Mouse (Mus musculus) hindbrain, embryonic 11.5 days (tissue): ENCODE measurements around the gene Ccr2. TPM values are rescaled to one million over a fixed set of nuclear protein-coding genes. Genes with fewer than 3 reads are reported as not detected.
"Not testable (repeated sequence)": the region's sequence is repeated elsewhere in the genome, so short reads cannot be mapped to it uniquely, and the experiment has no call there.

Experiments used
- ATAC-seq: fragments of 200-750 bp; cut with Nextera tagmentation; 2 replicates; pipeline ENCODE4 v1.8.0; 2017; ENCODE audit warnings: mild to moderate bottlenecking, moderate TSS enrichment, moderate library complexity; ENCODE audit not compliant: low FRiP score
- DNase-seq: peaks from one replicate; pipeline ENCODE4 v3.0.0-alpha.2; 2015; ENCODE audit warnings: low spot score
- H3K27ac ChIP-seq: fragments of 300-500 bp; sonication (generic); 2 replicates; pipeline ENCODE4 v1.5.1; 2014; ENCODE audit warnings: mild to moderate bottlenecking, low read depth, low read length
- H3K27me3 ChIP-seq: fragments of 300-500 bp; sonication (generic); 2 replicates; pipeline ENCODE4 v1.6.1; 2014; ENCODE audit warnings: mild to moderate bottlenecking, low read length, moderate library complexity, mixed read lengths; ENCODE audit not compliant: control insufficient read depth, insufficient read depth
- H3K36me3 ChIP-seq: fragments of 300-500 bp; sonication (generic); 2 replicates; pipeline ENCODE4 v1.6.1; 2014; ENCODE audit warnings: mild to moderate bottlenecking, low read length, moderate library complexity, mixed read lengths; ENCODE audit not compliant: control insufficient read depth, insufficient read depth
- H3K4me1 ChIP-seq: fragments of 300-500 bp; sonication (generic); replicated peaks from 2 replicates; pipeline ENCODE4 v1.6.1; 2014; ENCODE audit warnings: low read length, mixed read lengths; ENCODE audit not compliant: control insufficient read depth, insufficient read depth
- H3K4me2 ChIP-seq: fragments of 300-500 bp; sonication (generic); replicated peaks from 2 replicates; pipeline ENCODE4 v1.6.1; 2014; ENCODE audit warnings: mild to moderate bottlenecking, low read depth, low read length
- H3K4me3 ChIP-seq: fragments of 300-500 bp; sonication (generic); 2 replicates; pipeline ENCODE4 v1.5.1; 2014; ENCODE audit warnings: low read depth, low read length
- H3K9ac ChIP-seq: fragments of 300-500 bp; sonication (generic); 2 replicates; pipeline ENCODE4 v1.6.1; 2014; ENCODE audit warnings: low read depth, low read length
- H3K9me3 ChIP-seq: fragments of 300-500 bp; sonication (generic); 2 replicates; pipeline ENCODE4 v1.6.1; 2016; ENCODE audit warnings: low read length; ENCODE audit not compliant: control insufficient read depth
- WGBS: fragments of 180-500 bp; shearing (Covaris S2); extraction: QIAGEN DNeasy Blood & Tissue Kit; methylation state at CpG from one replicate; pipeline ENCODE4 v1.1.7; 2014; 5-methylcytosine and 5-hydroxymethylcytosine counted together
- polyA plus RNA-seq: library from polyadenylated mRNA; unstranded; fragments of >200 nt; fragmentation: Nextera tagmentation; extraction: Ambion mirVana; gene quantifications from 2 replicates; pipeline ENCODE4 v1.2.1, GENCODE M21; 2014

The Ccr2 gene
- polyA plus RNA-seq, 1 experiment from 2014 or later = 0.66 TPM

DNA sequence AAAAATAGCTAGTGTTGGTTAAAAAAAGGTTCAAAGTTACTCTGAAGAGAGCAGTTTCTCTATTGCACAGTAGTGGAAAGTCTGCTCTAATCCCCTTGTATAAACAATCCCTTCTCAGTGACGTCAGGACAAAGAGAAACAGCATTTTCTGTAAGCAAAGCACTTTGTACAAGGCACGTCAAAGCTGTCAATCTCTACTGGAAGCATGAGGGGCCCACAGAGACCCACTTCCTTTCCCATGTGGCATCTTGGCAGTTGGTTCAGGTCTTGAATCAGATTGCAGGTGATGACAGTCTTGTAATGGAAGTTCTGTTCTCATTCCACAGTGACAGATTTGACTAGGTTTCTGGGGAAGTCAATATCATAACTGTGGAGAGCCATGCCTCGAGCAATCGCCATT, 21.9 kb upstream of the Ccr2 start:
- H3K27me3 ChIP-seq = no peaks in the 10 kb centered on the region
- no peak overlapping the region for H3K27ac ChIP-seq
- H3K36me3 ChIP-seq = no peaks in the 10 kb centered on the region
- H3K9ac ChIP-seq = no peak overlapping the region
- DNase-seq (no peak), ATAC-seq (no peak)
- no peak overlapping the region for H3K4me3 ChIP-seq
- WGBS = 78% methylated on average over 4 of the region's 4 CpGs
- no peaks in the 10 kb centered on the region for H3K4me1 ChIP-seq
- no peaks in the 10 kb centered on the region for H3K9me3 ChIP-seq
- no peak overlapping the region for H3K4me2 ChIP-seq

DNA sequence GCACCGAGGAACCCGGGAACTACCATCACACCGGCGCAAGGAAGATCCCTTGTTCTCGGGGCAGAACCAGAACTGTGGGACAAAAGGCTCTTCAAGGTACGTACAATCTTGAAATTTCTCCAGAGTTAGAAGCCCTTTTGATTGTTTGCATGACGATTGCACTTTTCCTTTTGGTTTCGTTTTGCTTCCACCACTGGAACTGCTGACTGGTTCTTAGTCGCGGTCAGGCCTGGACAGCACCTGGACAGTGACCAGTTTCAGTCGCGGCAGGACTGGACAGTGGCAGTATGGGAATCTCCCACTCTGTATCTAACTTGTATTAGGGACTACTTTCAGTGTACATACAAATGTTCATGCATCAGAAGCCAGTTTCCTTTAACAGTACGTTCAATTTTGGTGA, 21.3 kb upstream of the Ccr2 start:
- not testable (repeated sequence) for H3K4me2 ChIP-seq, H3K9ac ChIP-seq, H3K4me3 ChIP-seq, ATAC-seq, H3K27me3 ChIP-seq, H3K4me1 ChIP-seq, DNase-seq, H3K27ac ChIP-seq, H3K36me3 ChIP-seq, H3K9me3 ChIP-seq
- 92% methylated on average over 12 of the region's 13 CpGs for WGBS

DNA sequence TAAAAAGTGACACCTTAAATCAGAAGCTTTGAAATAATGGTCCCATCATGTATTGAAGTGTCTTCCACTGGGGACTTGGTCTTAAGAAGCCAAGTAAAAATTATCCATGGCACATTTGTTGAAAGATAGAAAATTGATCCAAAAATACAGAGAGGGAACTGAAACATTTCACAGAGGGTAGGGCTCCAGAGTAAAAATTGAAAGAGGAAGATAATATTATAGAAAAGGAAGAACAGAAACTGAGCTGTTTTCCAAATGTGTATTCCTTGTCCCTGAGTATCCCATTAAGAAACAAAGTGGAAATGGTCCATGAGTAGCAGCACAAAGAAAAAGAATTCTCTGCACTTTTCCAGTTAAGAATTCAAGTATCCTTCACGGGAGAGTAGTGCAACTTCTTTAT, 11.3 kb upstream of the Ccr2 start:
- no peak overlapping the region for H3K4me2 ChIP-seq
- WGBS = 81% methylated on average over 1 of the region's 1 CpGs
- H3K36me3 ChIP-seq = no peaks in the 10 kb centered on the region
- H3K27me3 ChIP-seq = no peaks in the 10 kb centered on the region
- H3K4me1 ChIP-seq = no peaks in the 10 kb centered on the region
- ATAC-seq = no peak
- H3K4me3 ChIP-seq = no peak overlapping the region
- no peak for DNase-seq
- no peaks in the 10 kb centered on the region for H3K9me3 ChIP-seq
- no peak overlapping the region for H3K9ac ChIP-seq
- no peak overlapping the region for H3K27ac ChIP-seq

DNA sequence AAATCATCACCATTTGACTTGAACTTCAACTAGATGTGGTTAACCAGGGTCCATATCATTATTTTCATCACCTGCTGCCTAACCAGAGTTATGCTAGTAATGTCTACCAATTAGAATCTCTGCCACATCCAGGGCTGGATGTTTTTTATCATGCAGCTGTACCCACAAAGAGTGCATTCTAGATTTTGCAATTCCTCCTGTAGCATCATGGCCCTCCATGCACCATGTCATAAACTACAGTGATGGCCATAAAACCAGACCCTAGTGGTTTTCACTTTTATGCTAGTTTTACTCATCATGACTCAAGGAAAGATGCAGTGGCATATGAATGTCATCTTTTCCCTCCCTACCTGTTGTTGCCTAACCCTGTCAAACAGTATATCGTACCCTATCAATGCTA, 2.6 kb upstream of the Ccr2 start:
- no peak for ATAC-seq
- H3K9ac ChIP-seq = no peak overlapping the region

DNA sequence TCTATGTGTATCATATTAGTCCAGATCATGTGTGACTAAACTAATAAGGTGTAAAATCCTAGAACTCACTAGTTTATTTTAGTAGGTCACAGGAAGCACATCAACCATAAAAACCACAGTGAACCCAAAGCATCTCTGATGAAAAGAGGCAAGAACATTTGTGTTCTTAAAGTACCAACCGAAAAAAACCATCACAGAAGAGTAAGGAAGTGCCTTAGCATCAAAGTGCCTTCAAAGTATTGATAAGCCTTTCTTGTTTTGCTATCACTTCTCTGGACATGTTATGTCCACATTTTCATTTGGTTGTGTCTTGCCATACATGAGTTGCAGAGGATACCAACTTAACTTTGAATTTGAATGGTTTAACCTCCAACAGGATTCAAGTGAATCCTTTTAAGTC, 1.4 kb upstream of the Ccr2 start:
- no peak overlapping the region for H3K4me2 ChIP-seq
- 78% methylated on average over 1 of the region's 1 CpGs for WGBS
- no peak overlapping the region for H3K4me3 ChIP-seq
- H3K27ac ChIP-seq = no peak overlapping the region
- no peaks in the 10 kb centered on the region for H3K4me1 ChIP-seq
- ATAC-seq (no peak), DNase-seq (no peak)
- H3K9me3 ChIP-seq = no peaks in the 10 kb centered on the region
- no peaks in the 10 kb centered on the region for H3K36me3 ChIP-seq
- H3K27me3 ChIP-seq = no peaks in the 10 kb centered on the region
- no peak overlapping the region for H3K9ac ChIP-seq

More for the DNA sequence above, 2.6 kb upstream of the Ccr2 start:
- H3K4me3 ChIP-seq = no peak overlapping the region
- H3K4me2 ChIP-seq = no peak overlapping the region
- 91% methylated on average over 1 of the region's 1 CpGs for whole genome bisulfite sequencing
- H3K27me3 ChIP-seq = no peaks in the 10 kb centered on the region
- no peak for DNase-seq
- H3K36me3 ChIP-seq = no peaks in the 10 kb centered on the region
- no peaks in the 10 kb centered on the region for H3K9me3 ChIP-seq
- no peak overlapping the region for H3K27ac ChIP-seq
- H3K4me1 ChIP-seq = no peaks in the 10 kb centered on the region

DNA sequence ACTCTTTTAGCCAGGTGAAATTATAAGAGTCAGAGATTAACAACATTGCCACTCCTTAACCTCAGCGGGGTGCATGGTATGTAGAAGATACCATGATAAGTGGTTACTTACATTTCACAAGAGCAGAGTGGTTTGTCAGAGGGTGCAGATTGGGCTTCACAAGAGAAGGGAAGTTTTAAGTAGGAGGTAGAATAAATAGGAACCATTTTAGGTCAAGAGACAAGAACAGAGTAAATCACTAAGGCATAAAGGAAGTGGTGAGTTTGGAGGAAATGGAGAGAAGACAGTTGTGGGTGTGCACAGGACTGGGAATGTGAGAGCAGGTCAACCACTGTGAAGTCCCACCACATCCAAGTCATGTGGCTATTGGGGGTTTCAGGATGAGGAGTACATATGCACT, 1.4 kb downstream of the Ccr2 start:
- no peaks in the 10 kb centered on the region for H3K27me3 ChIP-seq
- no peak overlapping the region for H3K9ac ChIP-seq
- WGBS = 63% methylated on average over 1 of the region's 1 CpGs
- DNase-seq (no peak), ATAC-seq (no peak)
- no peak overlapping the region for H3K4me3 ChIP-seq
- no peak overlapping the region for H3K27ac ChIP-seq
- no peak overlapping the region for H3K4me2 ChIP-seq
- no peaks in the 10 kb centered on the region for H3K36me3 ChIP-seq
- no peaks in the 10 kb centered on the region for H3K9me3 ChIP-seq
- no peaks in the 10 kb centered on the region for H3K4me1 ChIP-seq

DNA sequence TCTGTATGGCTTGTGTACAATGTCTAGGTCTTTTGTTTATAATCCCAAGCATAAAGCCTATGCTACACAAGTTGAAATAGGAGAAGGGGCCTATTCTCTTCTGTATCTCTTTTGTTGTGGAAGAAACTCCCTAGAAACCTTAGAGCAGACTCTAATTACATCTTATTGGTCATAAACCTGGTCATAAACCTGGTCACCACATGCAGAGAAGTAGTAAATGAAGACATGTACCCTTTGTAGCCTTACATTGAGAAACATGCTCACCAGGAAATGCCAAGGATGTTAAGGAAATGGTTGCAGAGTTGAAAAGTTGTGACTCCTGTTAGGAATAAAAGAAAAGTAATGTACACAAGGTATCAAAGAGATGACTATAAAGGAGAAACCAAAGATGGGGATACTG, 3.4 kb downstream of the Ccr2 start:
- Histone ChIP-seq H3K9me3 (no peaks in the 10 kb centered on the region), H3K4me3 (no peak overlapping the region), H3K27me3 (no peaks in the 10 kb centered on the region), H3K4me1 (no peaks in the 10 kb centered on the region), H3K4me2 (no peak overlapping the region), H3K9ac (no peak overlapping the region), H3K36me3 (no peaks in the 10 kb centered on the region), H3K27ac (no peak overlapping the region)
- DNase-seq = no peak
- no peak for ATAC-seq

DNA sequence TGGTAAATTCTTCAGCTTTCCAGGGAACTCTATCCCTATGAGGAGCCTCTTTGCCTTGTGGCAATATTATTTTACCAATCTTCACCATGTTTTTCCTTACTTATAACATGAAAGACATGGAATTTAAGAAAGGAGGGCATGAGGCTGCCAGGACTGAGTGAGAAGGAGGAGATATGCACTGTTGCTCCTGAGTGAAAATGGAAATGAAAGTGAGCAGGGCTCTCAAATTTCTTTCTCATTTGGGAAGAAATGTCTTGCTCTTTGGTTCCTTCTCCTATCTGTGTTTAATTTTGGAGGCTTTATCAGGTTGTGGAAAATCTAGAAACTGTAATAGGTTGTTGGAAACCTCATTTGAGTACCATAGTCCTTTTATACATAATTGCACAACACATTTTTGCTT, 5.5 kb downstream of the Ccr2 start:
- H3K4me1 ChIP-seq = no peaks in the 10 kb centered on the region
- no peak for DNase-seq
- no peak for ATAC-seq

DNA sequence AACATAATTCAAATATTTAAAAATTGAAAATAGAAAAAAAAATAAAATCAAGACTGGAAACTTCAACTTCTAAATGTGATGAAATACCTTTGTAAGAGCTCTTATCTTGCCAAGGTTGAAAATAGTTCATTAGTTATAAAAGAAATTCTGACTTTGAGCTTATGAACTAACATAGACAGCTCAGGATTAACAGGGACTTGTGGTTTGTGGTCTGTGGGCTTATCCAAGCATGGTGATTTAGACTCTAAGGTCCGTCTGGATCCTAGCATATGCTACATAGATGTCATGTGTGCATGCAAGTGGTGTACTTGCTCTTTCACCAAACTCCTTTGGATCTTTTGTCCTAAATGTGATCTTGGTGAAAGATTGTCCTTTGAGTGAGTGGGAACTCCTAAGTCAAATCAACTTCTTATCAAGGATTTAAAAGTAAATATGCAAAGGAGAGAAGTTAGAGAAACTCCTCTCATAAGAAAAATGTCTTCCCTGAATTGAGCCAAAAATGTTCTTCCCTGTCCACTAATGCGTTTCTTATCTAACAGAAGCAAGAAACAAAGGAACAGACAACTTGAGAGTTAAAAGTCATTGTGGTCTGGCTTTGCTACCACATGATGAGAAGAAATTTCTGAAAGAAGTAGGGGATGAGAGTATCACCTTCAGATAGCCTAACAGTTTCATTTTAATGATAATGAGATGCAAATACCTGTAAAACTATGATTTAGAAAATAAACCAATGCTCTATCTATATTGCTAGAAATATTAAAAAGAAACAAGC, 6.8 kb downstream of the Ccr2 start:
- H3K9me3 ChIP-seq = no peaks in the 10 kb centered on the region
- H3K4me1 ChIP-seq = no peaks in the 10 kb centered on the region
- no peak overlapping the region for H3K4me3 ChIP-seq
- no peak overlapping the region for H3K27ac ChIP-seq
- no peaks in the 10 kb centered on the region for H3K36me3 ChIP-seq
- ATAC-seq (no peak), DNase-seq (no peak)
- H3K4me2 ChIP-seq = no peak overlapping the region
- 70% methylated on average over 2 of the region's 2 CpGs for WGBS
- H3K9ac ChIP-seq = no peak overlapping the region
- no peaks in the 10 kb centered on the region for H3K27me3 ChIP-seq

More for the DNA sequence above, 5.5 kb downstream of the Ccr2 start:
- Histone ChIP-seq H3K4me3 (no peak overlapping the region), H3K36me3 (no peaks in the 10 kb centered on the region), H3K9me3 (no peaks in the 10 kb centered on the region), H3K4me2 (no peak overlapping the region), H3K9ac (no peak overlapping the region), H3K27ac (no peak overlapping the region), H3K27me3 (no peaks in the 10 kb centered on the region)
